Mouse (Mus musculus): Measurements from ENCODE around the gene Mtmr2.
"Not testable (repeated sequence)": the region's sequence is repeated elsewhere in the genome, so short reads cannot be mapped to it uniquely, and the experiment has no call there.

Mtmr2 gene

GRCm38 (mm10) chr9:13748404-13748797 lies at the start of gene Mtmr2:
Gene Mtmr2, plus strand, starts transcription at chr9:13748410.
- DNase-seq = no peak

- no peak for DNase-seq
Measured at GRCm38 (mm10) chr9:13699061-13699780, 49.0 kb upstream of the Mtmr2 start.

DNA sequence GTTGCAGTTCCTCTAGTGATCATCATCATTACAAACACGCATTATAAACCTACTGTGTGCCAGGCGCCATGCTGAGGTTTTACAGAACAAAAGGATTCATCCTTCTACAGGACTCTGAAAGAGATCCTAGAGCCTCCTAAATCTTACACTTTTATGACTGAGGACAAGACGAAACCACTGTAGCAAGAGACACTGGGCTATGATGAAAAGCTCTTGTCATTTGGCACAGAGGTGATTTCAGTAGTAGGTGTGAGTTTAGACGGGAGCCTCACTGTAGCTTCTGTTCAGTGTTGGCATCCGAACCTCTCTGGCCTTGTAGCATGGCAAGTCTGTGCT lies 48.5 kb upstream of the Mtmr2 start:
- no peak for DNase-seq

- no peak for DNase-seq
Measured at GRCm38 (mm10) chr9:13701773-13702172, 46.4 kb upstream of the Mtmr2 start.

GRCm38 (mm10) chr9:13703100-13703499 lies 45.1 kb upstream of the Mtmr2 start:
- DNase-seq = no peak

GRCm38 (mm10) chr9:13704917-13705316 lies 43.3 kb upstream of the Mtmr2 start:
- DNase-seq = no peak

- DNase-seq = no peak
Measured at GRCm38 (mm10) chr9:13707066-13707555, 41.1 kb upstream of the Mtmr2 start.

DNA sequence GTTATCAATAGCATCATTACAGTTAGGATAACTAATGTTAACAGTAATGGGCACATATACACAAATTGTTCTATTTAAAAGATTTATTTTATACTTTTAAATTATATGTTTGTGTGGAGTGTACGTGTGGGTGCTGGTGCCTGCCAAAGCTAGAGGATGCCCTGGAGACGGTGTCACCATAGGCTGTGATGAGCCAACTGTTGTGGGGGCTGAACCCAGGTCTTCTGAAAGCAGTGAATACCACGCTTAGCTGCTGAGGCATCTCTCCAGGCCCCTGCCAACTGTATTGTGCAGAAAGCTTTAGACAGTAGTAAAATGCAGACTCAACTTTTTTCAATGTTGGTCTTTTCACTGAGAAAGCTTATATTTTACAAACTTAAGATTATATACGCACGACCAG lies 38.8 kb upstream of the Mtmr2 start:
- no peak for DNase-seq

DNA sequence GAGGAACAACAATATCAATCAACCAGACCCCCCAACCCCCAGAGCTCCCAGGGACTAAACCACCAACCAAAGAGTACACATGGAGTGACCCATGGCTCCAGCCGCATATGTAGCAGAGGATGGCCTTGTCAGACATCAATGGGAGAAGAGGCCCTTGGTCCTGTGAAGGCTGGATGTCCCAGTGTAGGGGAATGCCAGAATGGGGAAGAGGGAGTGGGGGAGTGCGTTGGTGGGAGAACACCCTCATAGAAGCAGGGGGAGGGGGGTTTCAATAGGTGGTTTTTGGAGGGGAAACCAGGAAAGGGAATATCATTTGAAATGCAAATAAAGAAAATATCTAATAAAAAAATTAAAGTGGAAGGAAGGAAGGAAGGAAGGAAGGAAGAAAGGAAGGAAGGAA lies 32.3 kb upstream of the Mtmr2 start:
- DNase-seq = not testable (repeated sequence)

DNA sequence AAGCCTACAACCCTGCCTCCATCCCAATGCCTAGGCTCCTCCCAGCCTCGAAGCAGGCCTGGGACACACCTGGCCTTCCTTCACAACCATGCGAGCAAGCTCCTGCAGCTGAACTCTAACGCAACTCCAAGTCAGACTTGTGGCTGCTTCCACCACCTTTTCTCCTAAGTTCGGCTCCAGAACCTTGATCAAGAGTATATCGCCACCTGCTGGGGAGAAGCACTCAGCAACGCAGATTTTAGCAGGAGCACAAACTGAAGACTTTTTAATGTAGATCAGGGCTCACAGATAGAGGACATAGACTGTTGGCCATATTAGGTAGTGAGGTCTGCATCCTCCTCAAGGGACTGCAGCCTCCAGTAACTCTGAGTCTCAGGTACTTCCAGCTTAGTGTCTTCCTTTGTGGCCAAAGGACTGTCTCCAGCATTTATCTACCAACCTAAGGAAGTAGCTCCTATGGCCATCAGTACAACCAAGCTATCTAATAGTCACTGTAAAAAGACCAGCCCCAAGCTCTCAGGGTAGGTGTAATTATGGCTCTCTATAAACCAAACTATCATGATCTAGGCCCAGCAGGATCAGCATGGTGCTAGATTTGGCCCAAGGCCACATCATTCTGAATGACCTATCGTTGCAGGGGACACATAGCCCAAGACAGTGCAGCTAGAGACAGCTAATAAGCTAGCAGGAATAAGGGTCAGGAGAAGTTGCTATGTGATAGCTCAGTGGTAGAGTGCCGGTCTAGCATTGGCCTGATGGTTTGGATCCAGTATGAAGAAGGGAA lies 31.7 kb upstream of the Mtmr2 start:
- peak; percentile 76 for DNase-seq

GRCm38 (mm10) chr9:13748798-13749674 lies 826 bp downstream of the Mtmr2 start:
- DNase-seq = peak; percentile 97

DNA sequence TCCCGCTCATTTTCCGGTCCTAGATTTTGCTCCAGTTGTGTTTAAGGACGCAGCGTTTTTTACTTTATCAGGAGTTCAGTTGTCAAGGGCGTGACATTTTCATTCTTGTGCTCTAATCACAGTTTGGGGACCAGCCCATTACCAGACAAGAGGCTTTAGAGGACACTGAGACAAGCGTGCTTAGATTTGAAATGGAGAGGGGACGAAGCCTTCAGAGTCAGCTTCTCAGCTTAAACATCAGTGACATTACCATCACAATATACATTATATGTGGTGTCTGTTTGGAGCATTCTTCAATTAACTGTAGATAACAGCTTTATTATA lies 1.4 kb downstream of the Mtmr2 start:
- no peak for DNase-seq

- no peak for DNase-seq
Measured at GRCm38 (mm10) chr9:13752543-13752942, 4.3 kb downstream of the Mtmr2 start.

- DNase-seq = no peak
Measured at GRCm38 (mm10) chr9:13760430-13760829, 12.2 kb downstream of the Mtmr2 start.

- DNase-seq = no peak
Measured at GRCm38 (mm10) chr9:13765624-13766023, 17.4 kb downstream of the Mtmr2 start.

- no peak for DNase-seq
Measured at GRCm38 (mm10) chr9:13766570-13766969, 18.4 kb downstream of the Mtmr2 start.

- no peak for DNase-seq
Measured at GRCm38 (mm10) chr9:13774732-13775131, 26.5 kb downstream of the Mtmr2 start.

DNA sequence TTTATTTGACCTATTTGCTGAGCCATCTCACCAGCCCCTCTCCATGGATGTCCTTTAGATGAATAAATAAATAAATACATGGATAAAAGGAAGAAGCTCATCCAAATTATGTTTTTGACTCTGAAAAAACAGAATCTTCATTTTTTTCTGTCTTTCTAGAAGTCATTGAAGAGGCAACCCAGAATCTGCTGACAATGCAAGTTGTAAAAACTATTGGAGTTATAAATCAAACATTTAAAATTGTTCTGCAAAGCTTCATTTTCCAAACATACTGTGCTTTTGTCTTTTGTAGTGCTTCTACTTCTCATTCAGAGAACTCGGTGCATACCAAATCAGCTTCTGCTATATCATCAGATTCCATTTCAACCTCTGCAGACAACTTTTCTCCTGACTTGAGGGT lies 33.8 kb downstream of the Mtmr2 start:
- no peak for DNase-seq

- not testable (repeated sequence) for DNase-seq
Measured at GRCm38 (mm10) chr9:13790864-13791263, 42.7 kb downstream of the Mtmr2 start.

- no peak for DNase-seq
Measured at GRCm38 (mm10) chr9:13794302-13794701, 46.1 kb downstream of the Mtmr2 start.

DNA sequence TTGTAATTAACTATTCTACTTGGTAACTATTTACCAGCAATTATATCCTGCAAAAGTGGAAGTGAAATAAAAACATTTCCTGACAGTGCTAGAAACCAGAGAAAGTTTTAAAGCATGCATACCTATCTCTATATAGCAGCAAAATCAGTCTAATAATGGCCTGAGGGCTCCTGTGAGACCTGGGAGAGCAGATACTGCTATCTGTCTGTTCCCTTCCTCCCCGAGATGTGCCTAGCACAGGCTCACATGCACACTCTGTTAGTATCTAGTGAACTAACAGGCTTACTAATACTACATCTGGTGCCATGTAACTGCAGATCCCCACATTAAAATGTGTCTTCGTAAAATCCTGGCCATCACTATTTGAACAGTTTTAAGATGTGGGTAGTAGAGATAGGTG lies 46.5 kb downstream of the Mtmr2 start:
- no peak for DNase-seq

DNA sequence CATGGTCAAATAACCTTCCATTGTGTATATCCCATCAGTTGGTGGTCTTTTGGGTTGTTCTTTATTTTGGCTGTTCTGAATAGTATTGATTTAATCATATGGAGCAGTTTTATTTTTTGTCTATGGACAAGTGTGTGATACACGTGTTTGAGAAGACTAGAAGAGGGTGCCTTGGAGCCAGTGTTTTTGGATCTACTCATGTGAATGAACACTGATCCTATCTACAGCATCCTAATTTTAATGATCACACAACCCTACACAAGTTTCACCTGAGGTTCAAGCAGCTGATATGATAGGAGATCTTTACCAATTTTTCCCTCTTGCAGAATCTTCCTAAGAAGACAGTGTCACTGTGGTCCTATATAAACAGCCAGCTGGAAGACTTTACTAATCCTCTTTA lies 56.3 kb downstream of the Mtmr2 start:
- DNase-seq = no peak

- DNase-seq = no peak
Measured at GRCm38 (mm10) chr9:13806854-13807253, 58.6 kb downstream of the Mtmr2 start.

DNA sequence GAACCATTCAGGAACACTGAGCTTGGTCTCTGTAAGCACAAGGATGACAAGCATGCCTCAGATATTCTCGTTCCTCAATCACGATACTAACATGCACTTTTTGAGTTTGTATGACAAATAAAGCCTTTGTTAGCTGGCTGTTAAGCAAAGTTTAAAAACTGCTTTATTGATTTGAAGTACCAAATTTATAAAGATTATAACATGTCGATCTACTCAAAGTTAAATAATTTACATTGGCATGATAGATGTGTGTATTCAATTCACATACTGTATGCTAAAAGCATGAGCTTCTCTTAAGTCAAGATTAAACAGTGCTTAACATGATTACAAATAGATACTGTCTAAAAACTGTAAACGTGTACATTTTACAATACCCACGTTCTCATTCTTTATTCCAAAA lies 59.4 kb downstream of the Mtmr2 start:
- no peak for DNase-seq
